Mouse (Mus musculus) layer of hippocampus, adult 18-20 months (tissue): Measurements from ENCODE around the gene Defb30. TPM values are rescaled to one million over a fixed set of nuclear protein-coding genes. Genes with fewer than 3 reads are reported as not detected.

Experiments
- DNase-seq, 2 experiments: peaks; one replicate each; pipeline ENCODE4 v3.0.0; 2022; ENCODE audit warnings: low spot score in 2 of 2
- long read RNA-seq: library from polyadenylated mRNA; stranded (forward); transcript quantifications from one replicate; pipeline ENCODE4 v2.0.0, GENCODE M21; 2021
- total RNA-seq, 2 experiments: library from RNA; stranded (reverse); gene quantifications; 2 replicates each; pipeline ENCODE4 v1.2.3; 2021

Defb30 gene
- total RNA-seq, result not detected
- long read RNA-seq, result 0 reads

DNA sequence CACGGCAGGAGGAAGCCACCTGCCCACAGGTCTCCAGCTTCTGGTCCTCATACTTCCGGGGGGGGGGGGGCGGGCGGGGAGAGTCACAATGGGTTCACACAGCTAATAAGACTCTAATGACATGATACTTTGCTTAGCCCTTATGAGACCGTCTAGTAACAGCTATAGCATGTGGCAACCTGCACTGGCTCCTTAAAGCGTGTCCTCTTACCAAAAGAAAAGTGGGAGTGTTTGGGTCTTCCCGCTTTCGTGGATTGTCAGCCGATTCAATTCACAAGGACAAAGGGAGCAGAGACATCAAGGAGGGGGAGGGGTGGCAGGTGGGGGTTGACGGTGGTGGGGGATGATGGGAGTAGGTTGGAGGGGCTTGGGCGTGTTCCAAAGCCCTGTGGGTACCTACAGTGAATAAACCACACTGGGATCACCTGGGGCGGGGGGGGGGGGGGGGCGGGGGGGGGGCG, at the start of gene Defb30:
Defb30 (minus strand) TSS at position 51 of the 461 bp plus-strand sequence.
- DNase-seq, result no peak

DNA sequence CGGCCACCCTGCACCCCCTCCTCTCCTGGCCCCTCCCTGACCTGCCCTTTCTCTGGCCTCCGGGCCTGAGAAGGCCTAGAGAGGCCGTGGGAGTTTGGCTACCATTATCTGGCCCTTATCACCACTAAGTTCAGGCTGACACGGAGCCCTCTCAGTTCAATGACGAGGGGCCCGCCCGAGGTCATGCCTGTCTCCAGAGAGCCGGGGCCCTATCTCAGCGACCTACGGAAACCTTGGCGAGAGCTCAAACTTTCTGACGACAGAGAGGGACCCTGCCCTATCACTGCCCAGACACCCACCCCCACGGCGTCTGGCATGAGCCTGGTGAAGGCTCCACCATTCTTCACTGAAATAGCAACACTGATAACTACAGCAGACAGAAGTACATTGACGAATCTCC, 17.9 kb upstream of the Defb30 start:
- DNase-seq, result no peak

- peak; percentile 22 to 79 for DNase-seq
Measured at GRCm38 (mm10) chr14:63066630-63067310, 17.0 kb upstream of the Defb30 start.

GRCm38 (mm10) chr14:63065391-63065790, 15.6 kb upstream of the Defb30 start:
- DNase-seq, result no peak

DNA sequence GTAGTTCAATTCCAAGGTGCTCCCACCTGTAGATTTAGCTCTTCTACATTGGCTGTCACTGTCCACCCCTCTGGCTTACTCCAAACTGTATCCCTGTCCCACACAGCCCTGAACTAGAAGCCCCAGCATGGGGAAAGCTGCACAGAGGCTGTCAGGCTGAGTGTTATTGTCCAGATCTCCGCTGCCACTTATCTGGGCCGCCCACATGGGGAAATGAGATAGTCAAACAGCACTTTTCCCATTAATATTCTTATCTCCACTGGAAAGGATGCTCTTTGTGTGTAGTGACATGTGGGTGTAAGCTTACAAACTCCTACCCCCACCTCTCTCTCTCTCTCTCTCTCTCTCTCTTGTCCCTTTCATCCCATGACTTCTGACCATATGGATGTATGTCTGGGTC, 12.4 kb upstream of the Defb30 start:
- DNase-seq, result no peak

GRCm38 (mm10) chr14:63060361-63060760, 10.6 kb upstream of the Defb30 start:
- DNase-seq, result no peak

GRCm38 (mm10) chr14:63054729-63055128, 5.0 kb upstream of the Defb30 start:
- peak; percentile 23 to 53 for DNase-seq

DNA sequence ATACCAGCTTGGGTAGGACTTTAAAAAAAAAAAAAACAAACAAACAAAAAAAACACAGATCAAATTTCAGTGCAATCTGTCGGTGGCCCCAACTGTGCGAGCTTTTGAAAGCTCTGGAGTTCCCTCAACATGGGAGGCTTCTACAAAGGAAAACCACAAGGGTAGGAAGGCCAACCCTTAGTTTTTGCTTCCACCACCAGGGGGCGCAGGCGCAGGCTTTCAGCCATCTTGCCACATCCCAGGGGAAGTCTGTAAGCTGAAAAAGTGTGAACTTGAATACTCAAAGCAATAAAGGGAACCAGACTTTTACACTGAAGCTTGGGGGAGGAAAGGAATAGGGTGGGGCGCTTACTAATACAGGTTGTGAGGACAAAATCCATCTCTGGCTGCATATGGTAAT, 1.0 kb upstream of the Defb30 start:
- peak in 1 of 2 experiments; percentile 49 for DNase-seq

GRCm38 (mm10) chr14:63046691-63047090, 3.1 kb downstream of the Defb30 start, which contains the start of gene Defb42:
TSS of gene Defb42 (plus strand) at chr14:63046991.
- DNase-seq, result no peak

- DNase-seq, result peak in 1 of 2 experiments; percentile 15
Measured at GRCm38 (mm10) chr14:63020524-63021156, 29.1 kb downstream of the Defb30 start.

- no peak for DNase-seq
Measured at GRCm38 (mm10) chr14:63014667-63015066, 35.1 kb downstream of the Defb30 start.

- no peak for DNase-seq
Measured at GRCm38 (mm10) chr14:63013082-63013481, 36.7 kb downstream of the Defb30 start.

DNA sequence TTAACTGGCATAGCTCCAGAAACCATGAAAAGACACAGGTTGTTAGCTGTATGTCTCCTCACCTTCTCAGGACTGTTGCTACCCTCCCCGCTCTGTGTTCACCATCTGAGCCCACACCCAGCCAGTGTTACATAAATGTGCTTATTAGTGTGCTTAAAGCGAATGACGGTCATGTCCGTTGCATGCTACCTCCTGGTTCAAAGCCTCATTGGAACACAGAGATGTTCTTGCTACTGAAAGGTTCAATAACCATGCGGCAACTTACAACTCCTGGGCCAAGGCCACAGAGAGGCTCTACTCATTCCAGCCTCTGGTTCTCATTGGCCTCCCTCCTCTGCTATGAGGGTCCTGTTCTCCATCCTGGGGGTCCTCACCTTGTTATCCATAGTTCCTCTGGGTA, 38.3 kb downstream of the Defb30 start, which contains the start of gene Defb43:
Defb43 (plus strand) TSS at position 301 of the 400 bp plus-strand sequence.
- no peak for DNase-seq

- no peak for DNase-seq
Measured at GRCm38 (mm10) chr14:63002588-63002987, 47.2 kb downstream of the Defb30 start.

DNA sequence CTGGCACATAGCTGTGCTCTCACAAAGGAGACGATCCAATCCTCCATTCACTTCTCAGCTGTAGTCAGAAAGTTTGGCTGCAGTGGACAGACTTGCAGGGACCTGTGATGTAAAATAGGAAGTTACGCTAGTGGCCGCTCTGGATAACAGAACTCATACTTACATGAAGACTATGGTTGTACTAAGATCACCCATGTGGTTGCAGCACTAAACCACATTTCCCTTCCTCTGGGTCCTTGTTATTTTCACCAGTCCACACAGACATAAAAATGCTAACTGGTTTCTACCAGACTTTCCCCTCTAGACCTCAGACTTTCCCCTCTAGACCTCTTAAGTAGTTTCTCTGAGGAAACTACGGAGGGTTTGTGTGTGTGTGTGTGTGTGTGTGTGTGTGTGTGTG, 50.8 kb downstream of the Defb30 start:
- no peak for DNase-seq

GRCm38 (mm10) chr14:62997777-62998176, 52.0 kb downstream of the Defb30 start, which contains the start of gene Defb47:
TSS of gene Defb47 (plus strand) at chr14:62998077.
- DNase-seq, result no peak

GRCm38 (mm10) chr14:62991849-62992510, 57.8 kb downstream of the Defb30 start:
- DNase-seq, result no peak

GRCm38 (mm10) chr14:62991271-62991670, 58.5 kb downstream of the Defb30 start:
- DNase-seq, result no peak

DNA sequence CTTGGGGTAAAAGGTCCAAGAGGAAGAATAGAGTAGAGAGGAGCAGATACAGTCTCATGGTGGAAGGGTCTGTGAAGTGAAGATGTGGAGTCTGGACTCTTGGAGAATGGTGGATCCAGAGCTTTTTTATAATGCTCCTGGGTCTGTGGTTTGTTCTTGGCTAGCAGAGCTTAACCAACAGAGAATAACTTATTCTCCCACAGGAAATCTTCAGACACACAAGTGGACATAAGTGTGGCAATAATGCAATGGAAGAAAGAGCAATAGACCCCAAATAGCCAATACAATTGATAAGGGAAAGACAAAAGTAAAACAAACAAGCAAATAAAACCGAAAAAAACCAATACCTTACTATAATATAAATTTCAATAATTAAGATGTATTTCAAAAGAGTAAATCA, 65.3 kb downstream of the Defb30 start, which contains the start of gene Defb48:
Defb48 (minus strand) TSS at position 101 of the 400 bp plus-strand sequence.
- DNase-seq, result no peak
